Mouse (Mus musculus) urinary bladder, postnatal 10 days (tissue): Measurements from ENCODE around the gene Rfng.
"Not testable (repeated sequence)": the region's sequence is repeated elsewhere in the genome, so short reads cannot be mapped to it uniquely, and the experiment has no call there.

Experiments
- DNase-seq: peaks from one replicate; pipeline ENCODE4 v3.0.0; 2022; ENCODE audit warnings: low spot score

Rfng gene

DNA sequence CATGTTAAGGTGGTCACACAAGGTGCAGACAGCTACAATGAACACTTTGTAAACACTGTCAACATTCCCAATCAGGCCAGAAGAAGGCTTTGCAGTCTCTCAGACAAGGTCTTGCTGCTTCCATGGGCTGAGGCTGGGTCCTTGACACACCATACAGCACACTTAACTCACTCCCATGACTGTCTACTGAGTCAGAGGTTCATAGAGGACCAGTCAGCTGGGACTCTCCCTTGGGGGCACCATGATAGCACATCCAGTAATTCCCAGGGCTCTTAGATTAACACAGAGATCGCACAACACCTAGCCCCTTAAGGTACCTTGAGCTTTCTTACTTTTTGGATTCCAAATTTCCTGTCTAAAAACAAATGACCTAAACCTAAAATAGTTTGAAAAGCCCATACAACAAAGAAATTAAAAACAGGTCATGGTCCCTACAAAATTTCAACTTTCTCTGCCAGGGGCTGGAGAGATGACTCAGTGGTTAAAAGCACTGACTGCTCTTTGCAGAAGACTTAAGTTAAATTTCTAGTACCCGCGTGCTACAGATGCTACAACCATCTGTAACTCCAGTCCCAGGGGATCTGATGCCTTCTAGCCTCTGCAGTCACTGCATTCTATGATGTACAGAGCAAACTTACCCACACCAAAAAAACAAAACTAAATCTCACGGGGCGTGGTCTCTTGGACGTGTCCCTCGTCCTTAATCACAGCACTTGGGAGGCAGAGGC lies 10.4 kb downstream of the Rfng start:
- no peak for DNase-seq

DNA sequence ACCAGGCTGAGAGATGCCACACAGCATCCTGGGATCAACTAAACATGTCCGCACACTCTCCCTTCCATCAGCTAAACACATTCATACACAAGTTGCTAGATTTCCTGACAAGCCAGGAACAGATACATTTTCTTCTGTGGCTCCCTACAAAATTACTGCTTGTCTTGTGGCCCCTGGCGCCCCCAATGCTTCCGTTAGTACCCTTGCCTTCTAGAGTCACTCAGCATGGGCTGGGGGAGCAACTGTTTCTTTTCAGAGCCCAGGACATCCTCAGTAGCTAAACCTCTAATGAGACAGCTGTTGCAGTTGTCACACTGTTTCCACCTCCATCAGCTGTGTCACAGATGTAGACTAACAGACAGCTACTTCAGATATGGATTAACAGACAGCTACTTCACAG lies 11.3 kb downstream of the Rfng start:
- DNase-seq = no peak

DNA sequence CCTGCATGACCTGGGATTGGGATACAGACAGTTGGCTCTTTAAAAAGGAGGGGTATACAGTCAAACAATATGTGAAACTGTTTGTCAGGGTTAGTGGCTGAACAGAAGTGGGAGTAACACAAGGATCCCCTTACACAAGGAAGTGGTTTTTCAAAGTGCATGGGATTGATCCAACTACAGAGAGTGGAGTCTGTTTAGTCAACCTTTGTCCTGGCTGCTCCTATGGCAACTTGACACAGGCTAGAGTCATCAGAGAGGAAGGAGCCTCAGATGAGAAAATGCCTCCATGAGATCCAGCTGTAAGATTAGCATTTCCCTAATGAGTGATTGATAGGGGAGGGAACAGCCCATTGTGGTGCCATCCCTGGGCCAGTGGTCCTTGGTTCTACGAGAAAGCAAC lies 15.8 kb downstream of the Rfng start:
- DNase-seq = no peak

DNA sequence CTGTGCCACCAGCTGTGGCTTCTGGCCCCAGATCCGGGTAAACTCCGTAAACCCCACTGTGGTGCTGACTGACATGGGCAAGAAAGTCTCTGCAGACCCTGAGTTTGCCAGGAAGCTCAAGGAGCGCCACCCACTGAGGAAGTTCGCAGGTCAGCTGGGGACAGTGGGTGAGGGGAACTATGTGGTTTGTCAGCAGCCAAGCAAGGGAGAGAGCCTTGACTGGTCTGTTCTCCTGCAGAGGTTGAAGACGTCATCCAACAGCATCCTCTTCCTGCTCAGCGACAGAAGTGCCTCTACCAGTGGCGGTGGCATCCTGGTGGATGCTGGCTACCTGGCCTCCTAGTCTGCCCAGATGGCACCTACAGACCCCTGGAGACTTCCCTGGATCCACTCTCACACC lies 17.0 kb downstream of the Rfng start:
- DNase-seq = not testable (repeated sequence)

DNA sequence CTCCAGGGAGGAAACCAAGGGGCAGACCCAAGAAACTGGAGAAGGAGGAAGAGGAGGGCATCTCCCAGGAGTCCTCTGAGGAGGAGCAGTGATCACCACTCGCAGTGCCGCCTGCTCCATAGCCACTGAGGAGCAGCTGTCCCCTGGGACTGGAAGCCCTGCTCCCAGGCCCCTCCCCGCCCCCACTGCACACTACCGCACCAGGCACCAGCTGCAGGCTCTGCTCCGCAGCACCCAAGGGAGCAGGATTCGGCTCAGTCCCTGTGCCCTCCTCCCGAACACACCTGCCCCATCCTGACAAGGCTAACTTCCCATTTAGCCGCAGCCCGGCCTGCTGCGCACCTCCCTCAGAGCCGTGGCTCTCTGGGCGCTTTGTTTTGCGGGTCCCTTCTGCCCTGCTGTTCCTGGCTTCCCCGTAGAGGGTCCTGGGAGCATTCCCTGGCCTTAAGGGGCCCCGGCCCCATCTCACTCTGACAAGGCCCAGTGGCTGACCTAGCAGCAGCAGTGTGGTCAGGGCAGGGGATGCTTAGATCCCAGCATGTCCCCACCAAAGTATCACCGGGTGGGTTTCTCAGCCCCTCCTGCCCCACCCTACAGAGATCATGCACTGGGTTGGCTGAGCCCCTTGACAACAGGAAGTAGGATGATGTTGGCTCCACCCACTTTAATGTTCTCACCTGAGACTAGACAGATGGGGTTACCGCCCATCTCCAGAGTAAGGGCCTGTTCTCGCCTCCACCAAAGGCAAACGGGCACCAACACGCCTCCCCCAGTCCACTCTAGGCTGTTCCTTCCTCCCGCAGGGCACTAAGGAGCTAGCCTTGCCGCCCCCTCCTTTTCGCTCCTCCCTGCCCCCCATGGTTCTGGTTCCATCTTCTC lies 20.6 kb downstream of the Rfng start:
- not testable (repeated sequence) for DNase-seq

DNA sequence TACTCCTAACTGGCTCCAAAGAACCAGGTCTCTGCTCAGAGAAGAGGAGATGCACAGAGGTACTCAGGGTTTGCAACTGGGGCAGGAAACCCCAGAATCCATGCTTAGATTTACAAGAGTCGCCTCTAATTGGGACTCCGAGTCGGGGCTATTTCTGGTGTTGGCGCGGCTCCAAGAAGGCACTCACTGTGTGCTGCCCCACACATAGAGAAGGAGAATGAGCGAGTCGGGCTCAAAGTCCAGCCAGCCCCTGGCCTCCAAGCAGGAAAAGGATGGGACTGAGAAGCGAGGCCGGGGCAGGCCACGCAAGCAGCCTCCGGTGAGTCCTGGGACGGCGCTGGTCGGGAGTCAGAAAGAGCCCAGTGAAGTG lies 21.4 kb downstream of the Rfng start, which contains the start of gene Hmga1b:
Gene Hmga1b, plus strand, starts transcription at position 123 of the 370 bp plus-strand sequence.
- DNase-seq = not testable (repeated sequence)

DNA sequence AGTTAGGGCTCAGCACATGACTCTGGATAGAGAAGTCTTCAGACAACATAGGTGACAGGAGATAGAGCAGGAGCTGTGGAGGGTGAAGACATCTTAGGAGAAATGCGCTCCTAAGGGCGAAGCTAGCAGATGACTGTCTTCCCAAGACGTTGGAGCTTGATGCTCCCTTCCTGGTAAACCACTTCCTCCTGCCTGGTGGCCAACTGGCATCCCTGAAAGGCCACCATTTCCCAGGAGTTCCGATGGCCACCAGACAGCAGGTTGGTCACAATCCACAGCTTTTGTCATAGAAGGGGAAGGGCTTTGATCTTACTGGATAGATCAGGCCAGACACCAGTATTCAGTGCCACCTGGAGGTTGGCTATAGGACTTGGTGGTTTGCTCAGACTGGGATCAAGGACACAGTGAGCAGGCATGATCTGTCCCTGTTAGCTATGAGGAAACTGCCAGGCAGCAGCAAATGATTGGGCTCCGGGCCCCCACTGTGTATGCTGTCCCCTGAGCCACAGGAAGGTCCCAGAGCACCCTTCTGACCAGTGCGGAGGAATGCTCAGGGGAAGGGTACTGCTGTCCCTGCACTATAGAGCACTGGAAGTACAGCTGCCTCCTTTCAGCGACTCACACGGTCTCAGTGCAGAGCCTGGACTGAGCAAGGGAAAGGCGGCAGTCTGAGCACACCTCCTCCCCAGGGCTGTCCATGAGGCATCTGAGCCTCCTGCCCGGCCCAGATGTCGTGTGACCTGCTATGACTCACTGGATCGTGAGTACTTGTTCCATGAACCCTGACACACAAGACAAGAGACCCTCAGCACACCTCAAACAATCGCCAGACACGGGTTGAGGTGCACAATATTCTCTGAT lies 22.0 kb downstream of the Rfng start:
- no peak for DNase-seq

DNA sequence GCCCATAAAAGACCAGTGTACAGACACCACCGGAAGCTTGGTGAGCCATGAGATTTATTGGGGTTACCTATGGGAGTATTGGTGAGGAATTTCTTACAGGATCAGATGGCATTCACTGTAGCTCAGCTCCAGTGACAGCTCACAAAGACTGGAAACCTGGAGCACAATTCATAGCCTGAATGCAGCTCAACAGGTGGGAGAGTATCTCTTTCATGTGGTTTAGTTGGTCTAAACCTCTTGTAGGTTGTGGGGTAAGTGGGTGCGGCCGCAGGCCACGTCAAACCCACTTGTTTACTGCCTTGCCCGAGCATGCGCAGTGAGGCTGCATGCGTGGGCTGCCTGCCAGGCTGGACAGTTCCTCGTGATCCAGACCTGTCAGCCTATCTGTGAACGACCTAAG lies 23.8 kb downstream of the Rfng start:
- DNase-seq = no peak

DNA sequence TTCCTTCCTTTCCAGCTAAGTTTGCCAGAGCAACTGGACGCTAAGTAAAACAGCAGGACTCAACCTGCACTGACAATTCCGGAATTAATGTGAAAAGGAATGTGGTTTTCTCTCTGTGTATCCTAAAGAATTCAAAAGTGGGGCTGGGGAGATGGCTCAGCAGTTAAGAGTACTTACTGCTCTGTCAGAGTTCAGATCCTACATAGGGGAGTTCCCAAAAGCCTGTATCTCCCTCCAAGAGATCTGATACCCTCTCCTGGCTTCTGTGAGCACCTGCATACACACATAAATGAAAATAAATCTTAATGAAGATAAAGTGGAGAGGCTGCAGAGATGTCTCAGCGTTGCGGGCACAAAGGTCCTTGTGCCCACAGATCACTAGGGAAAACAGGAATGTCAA lies 32.4 kb downstream of the Rfng start:
- no peak for DNase-seq

DNA sequence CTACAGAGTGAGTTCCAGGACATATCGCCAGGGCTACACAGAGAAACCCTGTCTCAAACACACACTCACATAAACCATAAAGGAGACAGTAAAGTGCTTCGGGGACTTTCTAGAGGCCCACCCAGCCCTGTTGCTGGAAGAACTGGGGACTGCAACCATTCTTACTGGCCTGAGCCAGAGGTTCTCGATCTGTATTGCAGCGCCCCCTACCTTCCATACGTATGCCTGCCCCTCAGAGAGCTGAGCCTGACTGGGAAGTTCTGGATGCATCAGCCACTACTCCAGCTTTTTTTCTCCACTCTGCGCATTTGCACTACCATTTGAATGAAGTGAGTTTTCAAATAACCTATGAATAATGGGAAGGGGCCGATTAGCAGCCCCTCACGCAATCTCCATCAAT lies 34.6 kb downstream of the Rfng start:
- DNase-seq = no peak

DNA sequence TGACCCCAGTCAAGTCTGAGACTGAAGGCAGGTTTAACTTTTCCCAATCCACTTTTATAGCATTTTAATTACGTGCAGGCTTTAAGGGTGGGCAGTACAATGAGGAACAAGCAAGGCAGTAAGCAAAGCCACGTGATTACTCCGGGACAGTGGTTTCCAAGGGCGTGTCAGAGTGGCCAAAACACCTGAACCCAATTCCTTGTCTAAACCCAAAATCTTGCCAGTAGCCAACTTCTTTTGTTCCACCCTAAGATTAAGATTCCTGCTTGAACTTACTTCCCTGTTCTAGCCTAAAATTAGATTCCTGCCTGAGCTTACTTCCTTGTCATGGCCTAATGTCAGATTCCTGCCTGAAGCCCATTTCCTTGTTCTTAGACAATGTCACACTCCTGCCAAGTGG lies 36.0 kb downstream of the Rfng start:
- DNase-seq = no peak

DNA sequence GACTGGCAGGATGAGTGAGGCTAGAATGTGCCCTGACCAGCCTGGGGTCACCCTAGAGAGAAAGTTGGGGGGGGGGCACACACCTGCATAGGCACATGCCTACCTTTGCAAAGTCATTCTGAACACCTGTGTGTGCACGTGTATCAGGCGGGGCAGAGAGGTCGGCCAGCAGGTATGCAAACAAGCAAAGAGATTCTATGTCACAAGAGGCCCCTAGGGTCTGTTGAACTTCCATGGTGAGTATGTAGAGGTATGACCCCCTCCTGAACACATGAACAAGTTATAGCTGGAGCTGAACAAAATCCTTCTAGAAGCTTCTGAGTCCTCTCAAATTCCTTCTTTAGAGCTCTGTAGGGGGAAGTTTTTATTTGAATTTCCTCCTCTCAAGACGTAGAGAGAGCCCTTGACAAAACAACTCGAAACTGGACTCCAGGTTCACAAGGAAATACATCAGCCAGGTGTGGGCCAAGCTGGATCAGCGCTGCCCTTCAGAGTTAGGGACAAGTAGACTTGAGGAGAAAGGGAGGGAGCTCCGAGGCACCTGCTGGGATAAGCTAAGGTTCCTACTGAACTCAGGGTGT lies 39.8 kb downstream of the Rfng start:
- DNase-seq = no peak

DNA sequence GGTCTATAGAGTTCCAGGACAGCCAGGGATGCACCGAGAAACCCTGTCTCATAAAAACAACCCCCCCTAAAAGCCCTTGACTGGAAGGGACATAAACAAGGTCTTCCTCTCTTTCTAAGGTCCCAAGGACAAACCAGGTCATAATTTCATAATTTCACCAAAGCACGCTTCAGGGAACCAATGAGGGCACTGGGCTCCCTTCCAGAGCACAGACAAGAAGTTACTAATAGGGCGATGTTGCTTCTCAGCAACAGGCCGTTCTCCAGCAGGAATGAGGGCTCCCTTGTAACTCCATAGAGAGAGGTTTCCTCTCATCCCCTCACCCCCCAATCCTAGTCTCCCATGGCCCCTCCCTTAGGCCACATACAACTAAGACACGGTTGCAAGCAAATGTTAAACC lies 43.0 kb downstream of the Rfng start:
- no peak for DNase-seq

DNA sequence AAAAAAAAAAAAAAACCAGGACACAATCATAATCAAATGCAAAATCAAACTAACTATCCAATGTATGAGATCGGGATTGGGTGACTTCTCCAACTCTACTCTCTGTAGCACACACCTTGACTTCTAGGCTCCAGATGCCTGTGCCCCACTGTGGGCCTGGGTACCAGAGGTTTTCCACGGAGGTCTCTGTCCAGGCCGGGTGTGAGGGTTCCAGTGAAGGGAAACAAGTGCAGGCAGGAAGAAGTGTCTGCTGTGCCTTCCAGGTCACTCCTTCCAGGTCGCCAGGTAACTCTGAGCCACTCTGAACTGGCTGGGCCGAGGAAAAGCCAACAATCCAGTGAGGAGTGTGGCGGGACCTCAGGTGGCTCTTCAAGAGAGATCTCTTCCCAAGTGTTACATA lies 47.6 kb downstream of the Rfng start:
- no peak for DNase-seq

DNA sequence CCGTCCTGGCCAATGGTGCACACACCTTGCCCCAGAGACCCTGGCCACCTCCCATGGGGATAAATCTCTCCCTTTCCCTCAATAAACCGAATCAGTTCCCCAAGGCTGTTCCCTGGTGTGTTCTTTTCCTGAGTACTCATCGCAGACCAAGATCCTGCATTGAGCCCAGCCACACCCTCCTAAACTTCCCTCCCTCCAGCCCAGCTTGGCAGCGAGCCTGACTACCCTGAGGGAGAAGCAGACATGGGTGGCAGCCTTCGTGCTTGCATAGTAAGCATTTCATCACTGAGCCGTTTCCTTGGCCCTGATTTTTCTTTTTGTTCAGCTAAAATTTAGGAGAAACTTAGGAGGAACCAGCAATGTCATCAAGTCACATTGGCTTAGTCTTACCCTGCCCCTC lies 50.5 kb downstream of the Rfng start:
- DNase-seq = no peak

DNA sequence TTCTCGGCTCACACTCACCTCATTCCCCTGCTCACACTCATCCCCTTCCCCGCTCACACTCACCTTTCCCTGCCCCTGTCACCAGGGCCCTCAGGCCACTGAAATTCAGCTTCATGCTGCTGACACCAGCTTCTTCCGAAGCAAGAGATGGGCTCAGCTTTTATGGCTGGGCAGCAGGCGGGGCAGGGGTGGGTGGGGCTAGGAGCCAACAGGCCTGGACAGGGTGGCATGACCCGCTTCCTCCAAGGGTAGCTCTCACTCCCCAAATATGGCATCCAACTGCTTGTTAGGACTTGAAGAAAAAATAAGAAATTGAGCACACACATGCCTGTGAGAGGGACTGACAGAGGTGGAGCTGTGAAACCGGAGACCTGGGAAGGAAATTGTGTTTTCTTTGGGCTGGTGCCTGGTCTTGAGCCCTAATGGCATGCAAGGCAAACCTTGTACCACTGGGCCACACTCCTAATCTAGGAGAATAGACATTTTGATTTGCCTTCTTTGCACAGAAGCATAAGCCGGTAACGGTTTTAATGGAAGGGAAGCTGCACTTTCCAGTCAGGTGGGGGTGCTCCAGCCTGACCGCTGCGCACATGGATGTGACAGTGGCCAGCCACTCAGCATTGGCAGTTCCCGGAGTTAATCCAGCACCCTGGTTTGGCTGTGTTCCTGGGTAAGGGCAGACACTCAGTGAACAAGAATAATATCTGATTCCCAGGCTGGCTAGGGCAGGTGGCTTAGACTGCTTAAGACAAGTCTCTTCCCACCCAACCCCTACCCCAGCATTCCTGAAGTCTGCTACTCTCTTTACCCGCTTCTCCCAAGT lies 51.9 kb downstream of the Rfng start, which contains the start of gene Cbr2:
Gene Cbr2, minus strand, starts transcription at position 257 of the 823 bp plus-strand sequence.
- no peak for DNase-seq

DNA sequence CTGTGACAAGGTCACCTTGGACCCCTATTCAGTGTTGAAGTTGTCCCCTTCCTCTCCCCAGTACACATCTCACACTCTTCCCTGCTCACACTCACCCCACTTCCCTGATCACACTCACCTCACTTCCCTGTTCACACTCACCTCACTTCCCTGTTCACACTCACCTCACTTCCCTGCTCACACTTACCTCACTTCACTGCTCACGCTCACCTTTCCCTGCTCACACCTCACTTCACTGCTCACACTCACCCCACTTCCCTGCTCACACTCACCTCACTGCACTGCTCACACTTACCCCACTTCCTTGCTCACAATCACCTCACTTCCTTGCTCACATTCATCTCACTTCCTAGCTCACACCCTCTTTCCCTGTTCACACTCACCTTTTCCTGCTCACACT lies 52.6 kb downstream of the Rfng start:
- no peak for DNase-seq
